Mouse (Mus musculus) adrenal gland, adult (tissue): ENCODE results near the gene Agmat.
A peak's percentile ranks its signal among the peaks of the same experiment; 100 is the strongest.
"Not testable (repeated sequence)": the region's sequence is repeated elsewhere in the genome, so short reads cannot be mapped to it uniquely, and the experiment has no call there.

Source experiments
- DNase-seq, 2 experiments: peaks; one replicate each; pipeline ENCODE4 v3.0.0; 2022 to 2023; ENCODE audit warnings: low spot score in 1 of 2; ENCODE audit not compliant: inconsistent age in 2 of 2

The Agmat gene

DNA sequence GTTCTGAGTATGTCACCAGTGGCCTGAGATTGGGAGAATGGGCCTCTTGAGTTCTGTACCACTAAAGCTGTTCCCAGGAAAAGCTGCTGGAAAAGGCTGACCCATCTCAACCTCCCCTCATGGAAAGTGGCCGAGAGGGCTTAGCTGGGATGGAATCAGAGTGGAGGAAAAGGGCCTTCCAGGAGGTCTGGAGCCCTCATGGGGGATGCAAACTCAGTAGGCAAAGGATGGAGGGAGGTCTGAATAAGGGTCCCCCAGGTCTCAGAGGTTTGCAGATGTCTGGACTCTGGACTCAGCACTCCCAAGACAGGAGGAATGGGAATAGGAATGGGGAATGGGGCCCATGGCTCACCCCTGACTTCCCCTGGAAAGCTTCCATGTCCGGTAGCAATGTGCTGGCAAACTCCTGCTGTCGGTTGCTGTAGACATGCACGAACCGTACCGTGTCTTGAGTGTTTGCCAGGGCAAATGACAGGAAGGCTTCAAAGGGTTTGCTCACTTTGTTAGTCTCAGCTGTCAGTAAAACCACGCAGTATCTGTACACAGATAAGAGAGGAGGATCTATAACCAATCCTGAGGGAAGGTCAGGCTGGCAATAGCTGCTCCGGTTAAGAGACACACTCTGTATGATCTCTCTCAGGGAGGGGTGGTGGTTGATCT is 23.2 kb downstream of the Agmat start:
- no peak for DNase-seq

DNA sequence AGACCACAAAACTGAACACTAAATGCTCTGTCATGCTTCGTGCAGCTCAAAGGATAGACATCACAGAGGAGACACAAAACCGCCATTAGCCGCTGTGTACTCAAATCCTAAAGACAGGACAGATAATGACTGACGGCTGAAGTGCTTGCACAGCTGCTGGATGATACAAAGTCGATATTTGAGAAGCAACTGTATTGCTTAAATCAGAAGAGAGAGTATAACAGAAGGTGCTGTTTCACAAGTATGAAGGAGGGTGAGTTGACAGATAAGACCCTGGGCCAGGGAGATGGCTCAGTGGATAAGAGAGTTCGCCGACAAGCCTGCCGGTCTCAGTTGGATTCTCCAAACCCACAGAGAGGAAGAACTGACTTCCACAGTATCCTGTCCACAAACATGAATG is 25.4 kb downstream of the Agmat start:
- DNase-seq, result no peak

DNA sequence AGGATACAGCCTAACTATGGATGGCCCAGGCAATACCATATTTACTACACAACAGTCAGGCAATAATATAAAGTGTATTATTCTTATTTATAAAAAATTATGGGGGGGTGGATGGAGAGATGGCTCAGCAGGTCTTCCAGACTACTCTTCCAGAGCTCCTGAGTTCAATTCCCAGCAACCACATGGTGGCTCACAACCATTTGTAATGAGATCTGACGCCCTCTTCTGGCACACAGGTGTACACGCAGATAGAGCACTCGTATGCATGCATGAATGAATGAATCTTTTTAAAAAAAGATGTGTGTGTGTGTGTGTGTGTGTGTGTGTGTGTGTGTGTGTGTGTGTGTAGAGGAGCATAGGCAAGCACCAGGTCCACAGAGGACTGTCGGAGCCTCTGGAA is 26.5 kb downstream of the Agmat start:
- not testable (repeated sequence) for DNase-seq

DNA sequence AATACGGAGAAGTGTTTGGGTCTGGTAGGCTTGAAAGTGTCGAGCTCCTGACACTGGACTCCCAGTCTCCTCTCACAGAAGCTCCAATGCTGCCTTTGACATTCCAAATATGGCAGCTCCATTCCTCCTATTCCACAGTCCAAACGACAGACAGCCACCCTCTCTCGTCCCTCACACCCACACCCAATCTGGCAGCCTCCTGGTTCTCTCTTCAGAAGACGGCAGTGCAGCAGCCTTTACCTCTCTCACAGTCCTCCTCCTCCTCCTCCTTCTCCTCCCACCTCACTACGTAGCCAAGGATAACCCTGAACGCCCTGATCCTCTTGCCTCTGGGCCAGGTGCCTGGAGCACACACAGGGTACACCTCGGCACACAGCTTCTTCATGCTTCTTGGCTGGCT is 33.4 kb downstream of the Agmat start:
- DNase-seq, result no peak

DNA sequence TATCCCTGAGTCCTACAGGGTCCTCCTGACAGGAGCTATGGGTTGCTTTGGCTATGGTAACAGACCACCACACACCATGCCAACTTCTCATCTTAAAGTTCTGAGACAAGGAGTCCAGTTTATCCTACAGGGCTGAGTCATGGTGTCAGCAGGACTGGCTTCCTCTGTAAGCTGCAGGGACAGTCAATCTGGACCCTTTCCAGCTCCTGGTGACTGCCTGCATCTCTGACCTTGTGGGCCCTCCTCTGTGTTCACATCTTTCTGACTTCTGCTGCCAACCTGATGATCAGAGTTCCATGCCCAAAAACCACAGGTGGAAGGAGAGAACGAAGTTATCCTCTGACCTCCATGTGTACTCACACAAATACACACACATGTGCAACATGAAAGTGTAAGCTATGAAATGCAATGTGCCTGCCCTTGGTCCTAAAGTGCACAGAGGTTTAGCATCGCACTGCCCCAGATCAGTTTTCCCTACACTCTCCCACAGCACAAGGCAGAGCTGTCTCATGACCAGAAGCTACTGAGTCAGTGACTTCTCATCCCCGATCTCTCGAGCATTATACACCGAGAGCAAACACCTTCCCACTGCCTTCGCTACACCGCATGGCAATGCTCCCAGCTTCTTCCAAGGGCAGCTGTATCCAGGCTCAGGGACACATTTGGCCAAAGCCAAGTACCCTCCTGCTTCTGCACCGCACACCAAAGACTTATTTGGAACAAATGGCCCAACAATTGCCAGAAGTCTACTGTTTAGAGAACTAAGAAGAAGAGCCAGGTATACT is 34.9 kb downstream of the Agmat start:
- DNase-seq, result peak; percentile 83 to 93

DNA sequence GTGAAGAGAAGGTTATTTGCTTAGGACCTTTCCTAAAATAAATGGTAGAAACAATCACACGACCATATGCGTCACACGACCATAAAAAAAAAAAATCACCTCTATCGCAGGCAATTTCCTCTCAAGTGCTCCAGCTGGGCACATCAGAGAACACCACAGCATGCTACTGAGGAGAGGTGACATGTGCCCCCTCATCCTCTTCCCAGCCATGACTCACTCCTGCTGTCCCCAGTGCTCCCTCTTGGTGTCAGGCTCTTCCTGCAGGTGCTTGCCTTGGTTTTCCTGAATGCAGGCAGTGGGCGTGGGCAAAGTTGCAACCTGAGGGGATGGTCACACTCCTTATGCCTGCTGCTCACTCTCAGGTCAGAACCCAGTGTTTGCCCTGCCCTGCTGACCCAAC is 38.4 kb downstream of the Agmat start:
- no peak for DNase-seq

DNA sequence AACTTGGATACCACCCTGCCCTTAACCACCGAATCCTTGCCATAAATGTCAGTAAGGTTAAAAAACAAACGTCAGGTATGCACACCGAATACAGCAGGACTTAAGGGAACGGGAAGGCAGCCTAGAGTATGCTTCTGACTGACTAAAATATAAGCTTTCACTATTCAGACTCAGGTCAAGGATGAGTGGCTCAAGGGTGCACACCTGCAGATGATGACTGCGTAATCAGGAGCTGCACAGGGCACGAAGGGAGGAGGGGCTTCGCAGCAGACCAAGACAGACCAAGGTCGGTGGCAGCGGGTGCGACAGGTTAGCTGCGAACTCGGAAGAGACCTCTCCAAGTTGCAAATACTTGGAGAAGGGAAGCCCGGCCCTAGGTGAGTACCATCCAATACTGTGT is 39.7 kb downstream of the Agmat start:
- no peak for DNase-seq

DNA sequence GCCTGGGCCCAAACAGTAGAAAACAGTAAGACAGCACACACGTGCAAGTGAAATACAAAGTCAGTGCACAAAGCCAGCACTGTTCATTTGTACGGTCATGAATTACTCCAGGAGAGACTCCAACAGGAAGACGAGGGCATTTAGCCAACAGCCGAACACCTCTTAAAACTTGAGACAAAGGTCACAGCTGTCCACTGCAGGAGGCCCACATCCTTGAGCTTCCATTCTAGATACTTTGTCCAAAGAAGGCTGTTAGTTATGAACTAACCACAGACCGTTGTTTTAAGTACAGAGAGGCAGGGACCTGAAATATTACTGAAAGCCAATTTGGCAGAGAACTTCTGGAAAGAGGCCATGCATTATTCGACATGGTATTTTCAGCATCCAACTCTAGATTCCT is 40.6 kb downstream of the Agmat start:
- peak in 1 of 2 experiments; percentile 67 for DNase-seq

DNA sequence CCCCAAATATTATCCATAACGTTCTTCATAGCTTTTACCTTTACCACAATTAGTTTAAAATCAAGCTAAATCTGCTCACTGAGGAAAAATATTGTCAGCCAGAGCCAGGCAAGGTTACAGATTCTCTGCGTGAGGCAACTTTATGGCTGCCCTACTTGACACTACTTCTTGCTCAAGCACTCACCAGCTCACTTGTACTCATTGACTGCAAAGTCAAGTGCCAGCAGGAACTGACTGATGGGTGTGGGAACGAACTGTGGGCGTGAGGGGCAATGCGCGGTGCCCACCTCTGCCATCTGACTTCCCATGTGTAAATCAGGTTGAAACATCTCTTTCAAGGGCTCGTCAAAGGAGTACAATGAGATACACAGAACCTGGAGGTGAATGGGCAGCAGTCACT is 41.0 kb downstream of the Agmat start:
- peak in 1 of 2 experiments; percentile 67 for DNase-seq

DNA sequence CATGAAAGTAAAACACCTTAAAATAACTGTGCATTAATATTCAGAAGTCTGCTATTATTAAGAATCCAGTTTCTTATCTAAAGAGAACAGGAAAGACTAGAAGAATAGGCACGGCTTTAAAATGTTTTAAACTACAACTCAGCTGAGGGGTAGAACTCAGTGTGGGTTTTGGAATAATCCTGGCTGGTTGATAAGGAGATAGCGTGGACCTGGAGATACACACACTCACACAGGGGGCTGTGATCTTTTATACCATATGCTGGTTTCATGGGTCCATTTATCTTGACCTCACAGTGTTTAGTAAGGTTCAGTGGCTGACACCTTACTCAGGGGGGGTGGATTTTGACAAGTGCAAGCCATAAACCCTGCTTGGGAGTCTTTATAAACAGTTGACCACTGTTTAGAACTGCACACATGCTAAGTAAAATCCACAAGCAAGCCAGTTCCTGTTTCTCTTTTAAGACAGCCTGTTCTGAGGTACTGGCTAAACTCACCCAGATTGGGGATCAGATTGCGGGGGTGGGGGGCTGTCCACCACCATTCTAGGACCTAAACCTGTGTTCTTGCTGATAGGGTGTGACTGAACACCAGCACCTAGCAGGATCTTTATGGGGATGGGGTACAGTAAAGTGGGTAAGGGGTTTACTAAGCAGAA is 43.2 kb downstream of the Agmat start:
- DNase-seq, result no peak

DNA sequence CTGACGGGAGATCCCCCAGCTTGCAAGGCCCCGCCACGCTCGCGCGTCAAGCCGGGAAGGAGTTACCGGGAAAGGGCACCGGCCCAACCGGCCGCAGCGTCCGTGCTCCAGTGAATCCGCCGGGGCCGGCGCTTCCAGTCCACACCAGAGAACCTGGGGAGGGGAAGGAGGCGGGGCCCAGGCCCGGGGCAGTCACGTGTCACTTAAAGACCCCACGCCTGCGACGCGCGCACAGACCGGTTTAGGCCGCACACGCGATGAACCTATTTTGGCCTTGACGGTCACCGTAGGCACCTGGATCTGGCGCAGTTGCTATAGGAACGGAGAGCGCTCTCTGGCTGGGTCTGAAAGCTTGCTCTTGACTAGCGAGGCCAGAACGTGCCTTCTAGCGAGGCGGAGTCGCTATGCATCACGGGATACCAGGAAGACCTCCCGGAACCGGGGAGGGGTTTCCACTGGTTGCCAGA is 44.1 kb downstream of the Agmat start, which contains the start of gene Dnajc16:
Dnajc16 (minus strand) TSS at position 408 of the 467 bp plus-strand sequence.
- peak; percentile 98 for DNase-seq

DNA sequence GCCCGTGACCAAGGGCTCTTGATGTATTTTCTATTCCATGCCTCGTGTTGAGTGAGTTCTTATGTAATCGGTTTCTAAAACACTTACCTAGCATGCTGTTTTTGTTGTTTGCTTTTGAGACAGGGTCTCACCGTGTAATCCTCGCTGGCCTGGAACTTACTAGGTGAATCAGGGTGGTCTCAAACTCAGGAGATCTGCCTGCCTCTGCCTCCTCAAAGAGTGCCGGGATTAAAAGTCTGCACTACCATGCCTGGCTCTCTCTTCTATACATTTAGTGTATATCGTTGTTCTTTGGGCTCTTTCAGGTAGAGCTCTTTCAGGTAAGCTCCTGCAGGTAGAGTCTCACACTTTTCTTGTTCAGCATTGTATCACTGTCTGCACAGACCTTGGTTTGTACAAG is 45.0 kb downstream of the Agmat start:
- DNase-seq, result peak in 1 of 2 experiments; percentile 46

DNA sequence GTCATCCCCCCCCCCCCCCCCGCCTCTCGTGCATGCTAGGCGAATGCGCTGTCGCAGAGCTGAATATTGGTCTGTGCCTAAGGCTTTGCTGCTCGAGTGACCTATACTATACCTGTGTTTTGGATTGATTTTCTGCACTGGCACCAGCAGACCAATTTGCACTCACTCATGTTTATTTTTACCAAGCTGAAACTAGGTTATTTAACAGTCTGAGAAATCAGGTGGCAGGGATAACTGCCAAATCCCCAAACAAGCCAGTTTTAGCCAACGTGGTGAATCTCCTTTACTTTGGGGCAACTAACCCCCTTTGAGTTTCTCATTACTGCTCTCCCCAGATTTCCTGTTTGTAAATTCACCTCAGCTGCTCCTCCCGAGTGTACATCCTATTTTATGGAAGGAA is 45.5 kb downstream of the Agmat start:
- no peak for DNase-seq

DNA sequence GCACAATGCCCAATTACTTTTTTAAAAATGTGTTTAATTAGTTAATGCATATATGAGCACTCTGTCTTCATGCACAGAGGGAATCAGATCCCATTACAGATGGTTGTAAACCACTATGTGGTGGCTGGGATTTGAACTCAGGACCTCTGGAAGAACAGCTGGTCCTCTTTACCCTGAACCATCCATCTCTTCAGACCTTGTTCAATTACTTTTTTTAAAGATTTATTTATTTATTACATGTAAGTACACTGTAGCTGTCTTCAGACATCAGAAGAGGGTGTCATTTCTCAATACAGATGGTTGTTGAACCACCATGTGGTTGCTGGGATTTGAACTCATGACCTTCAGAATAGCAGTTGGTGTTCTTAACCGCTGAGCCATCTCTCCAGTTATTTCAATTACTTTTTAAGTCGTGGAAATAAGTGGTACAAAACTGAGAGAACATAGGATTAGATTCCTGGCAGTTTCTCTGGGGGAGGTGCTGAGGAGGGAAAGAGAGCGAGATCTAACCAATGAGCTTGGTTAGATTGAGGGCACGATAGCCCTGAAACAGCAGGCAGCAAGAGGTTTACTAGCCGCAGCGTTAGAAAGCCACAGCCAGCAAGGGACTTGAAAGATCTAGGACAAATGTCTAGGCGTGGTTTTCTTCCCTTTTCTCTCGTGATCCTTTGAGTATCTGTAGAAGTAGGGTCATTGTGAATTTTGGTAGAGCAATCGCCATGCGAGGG is 46.2 kb downstream of the Agmat start:
- peak in 1 of 2 experiments; percentile 53 for DNase-seq

DNA sequence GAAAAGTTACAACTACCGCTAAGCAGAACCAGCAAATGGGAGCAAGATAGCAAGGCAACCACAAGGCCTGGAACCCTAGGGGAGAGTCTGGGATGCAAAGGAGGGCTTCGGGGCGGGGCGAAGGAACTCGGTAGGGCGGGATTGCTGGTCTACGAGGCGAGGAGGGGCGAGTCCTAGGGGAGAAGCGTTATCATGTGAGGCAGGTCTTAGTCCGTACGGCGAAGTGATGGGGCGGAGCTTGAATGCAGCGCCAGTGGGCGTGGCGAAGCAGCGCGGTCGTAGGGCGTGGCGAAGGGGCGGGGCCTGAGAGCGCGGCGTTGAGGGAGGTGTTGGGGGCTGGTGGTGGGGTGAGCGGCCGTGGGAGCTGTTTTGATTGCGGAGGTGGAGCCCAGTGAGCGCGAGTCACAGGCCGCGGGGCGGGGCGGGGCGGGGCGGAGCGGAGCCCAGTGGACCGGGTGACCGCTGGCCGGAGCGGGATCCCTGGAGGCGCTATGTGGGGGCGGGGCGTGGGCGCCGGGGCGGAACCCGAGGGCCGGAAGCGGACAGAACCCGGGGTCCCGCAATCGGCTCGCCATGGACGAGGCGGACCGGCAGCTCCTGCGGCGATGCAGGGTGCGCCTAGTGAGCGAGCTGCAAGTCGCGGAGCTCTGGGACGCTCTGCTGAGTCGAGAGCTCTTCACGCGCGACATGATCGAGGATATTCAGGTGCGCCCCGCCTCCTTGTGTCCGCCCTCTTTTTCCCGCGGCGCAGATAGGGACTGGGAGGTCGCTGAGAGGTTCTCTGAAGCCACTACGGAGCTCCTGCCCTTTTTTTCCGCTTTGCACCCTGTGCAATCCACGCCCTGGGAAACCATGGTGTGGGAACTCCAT is 47.0 kb downstream of the Agmat start, which contains the start of gene Casp9:
Casp9 (plus strand) TSS at position 331 of the 870 bp plus-strand sequence.
- DNase-seq, result peak; percentile 99 to 100

DNA sequence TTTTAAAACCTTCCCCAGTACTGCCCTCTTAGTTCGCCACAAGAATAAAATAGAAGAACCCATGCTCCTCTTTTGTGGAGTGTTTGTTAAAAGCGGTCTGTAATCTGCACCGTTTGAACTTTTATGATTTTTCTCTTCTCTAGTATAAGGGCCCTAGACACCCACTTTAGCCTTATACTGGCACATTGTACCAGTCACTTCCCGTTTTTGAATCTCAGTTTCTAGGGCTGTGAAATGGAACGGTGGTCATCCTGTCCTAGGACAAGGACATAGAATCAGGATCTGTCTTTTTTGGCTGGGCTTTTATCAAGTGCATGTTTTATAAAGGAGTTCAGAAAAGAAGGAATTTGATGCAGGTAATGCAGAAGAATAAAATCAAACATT is 47.7 kb downstream of the Agmat start:
- no peak for DNase-seq

DNA sequence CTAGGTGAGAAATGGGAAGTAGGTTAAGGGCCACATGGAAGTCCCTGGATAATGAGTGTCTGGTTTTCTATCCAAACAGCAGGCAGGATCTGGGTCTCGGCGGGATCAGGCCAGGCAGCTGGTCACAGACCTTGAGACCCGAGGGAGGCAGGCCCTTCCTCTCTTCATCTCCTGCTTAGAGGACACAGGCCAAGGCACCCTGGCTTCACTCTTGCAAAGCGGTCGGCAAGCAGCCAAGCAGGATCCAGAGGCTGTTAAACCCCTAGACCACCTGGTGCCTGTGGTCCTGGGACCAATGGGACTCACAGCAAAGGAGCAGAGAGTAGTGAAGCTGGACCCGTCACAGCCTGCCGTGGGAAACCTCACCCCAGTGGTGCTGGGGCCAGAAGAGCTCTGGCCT is 49.9 kb downstream of the Agmat start:
- peak; percentile 26 to 56 for DNase-seq

DNA sequence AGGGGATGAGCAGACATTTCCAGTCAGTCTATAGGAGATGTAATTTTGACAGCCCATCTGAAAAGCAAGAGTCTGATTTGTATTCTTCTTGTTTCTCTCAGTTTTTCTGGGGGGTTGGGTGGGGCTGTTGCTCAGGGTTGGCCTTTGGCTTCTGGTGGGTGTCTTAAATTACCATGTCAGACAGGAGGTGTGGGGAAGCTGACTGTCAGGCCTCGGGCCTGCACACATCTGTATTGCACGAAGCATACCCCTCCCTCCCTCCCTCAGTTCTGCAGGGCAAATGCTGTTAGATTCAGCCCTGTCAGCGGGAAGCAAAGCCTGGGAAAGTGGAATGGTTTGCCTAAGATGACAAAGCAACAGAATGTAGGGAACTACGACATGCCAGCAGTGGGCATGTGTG is 50.5 kb downstream of the Agmat start:
- no peak for DNase-seq

DNA sequence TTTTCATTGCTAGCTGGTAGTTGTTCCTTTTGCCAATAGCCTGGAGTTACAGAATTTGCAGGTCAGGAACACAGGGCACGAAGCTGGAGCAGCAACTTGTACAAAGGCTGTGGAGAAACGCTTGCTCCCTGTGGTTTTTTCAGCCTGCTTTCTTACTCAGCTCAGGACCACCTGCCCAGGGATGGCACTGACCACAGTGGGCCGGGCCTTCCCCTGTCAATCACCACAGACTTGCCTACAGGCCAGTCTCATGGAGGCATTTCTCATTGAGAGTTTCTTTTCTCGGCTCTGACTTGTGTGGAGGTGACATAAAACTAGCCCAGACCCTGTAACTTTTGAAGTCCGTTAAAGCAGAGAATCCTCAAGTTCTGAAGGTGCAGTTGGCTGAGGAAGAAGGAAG is 51.1 kb downstream of the Agmat start:
- DNase-seq, result no peak

DNA sequence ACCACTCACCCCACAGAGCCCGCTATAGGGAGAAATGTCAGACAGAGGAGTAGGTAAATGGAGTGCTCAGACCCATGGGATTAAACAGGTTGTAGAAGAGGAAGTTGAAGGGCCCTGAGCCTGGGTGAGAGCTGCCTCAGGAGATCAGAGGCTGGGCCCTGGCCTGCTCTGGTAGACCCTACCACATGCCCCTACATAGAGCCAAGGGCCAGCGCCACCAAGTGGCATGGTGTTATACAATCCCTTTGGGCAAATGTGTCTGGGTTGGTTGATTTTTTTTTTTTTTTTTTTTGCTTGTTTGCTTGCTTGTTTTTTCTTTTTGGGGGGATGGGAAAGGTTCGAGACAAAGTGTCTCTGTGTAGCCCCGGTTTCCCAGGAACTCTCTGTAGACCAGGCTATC is 57.6 kb downstream of the Agmat start:
- DNase-seq, result no peak
